Mouse (Mus musculus): ENCODE data around the gene Slc41a2.
A peak's percentile ranks its signal among the peaks of the same experiment; 100 is the strongest.
"Not testable (repeated sequence)": the region's sequence is repeated elsewhere in the genome, so short reads cannot be mapped to it uniquely, and the experiment has no call there.

Gene Slc41a2

DNA sequence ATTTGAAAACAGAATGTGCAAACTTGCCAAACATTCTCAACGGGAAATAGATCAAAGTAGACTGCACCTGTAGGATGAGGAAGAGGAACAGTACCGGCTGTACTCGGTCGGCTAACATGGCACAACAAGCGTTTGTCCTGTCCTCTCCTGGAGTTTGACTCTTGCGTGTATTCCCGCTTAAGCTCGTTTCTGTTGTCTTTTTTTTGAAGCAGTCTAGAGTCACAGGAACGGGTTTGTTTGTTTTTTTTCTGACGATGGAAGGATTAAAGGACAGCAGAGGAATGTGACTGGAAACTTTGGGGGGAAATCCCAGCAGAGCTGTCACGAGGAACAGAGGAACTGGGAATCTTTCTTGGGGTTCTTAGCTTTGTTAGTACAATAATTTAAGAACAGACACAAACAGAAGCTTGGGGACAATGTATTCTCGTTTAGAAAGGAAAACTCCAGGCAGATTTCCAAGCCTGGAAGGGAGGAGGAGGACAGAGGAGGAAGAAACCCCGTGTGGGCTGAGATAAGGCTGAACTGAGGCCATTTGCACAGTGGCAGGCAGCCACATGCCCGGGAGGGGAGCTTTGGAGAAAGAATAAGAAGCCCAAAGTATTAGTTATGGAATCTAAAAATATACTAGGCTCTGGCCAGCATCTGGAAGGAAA lies 16.1 kb upstream of the Slc41a2 start:
- peak; percentile 64 for DNase-seq (ENCODE audit: low spot score)

DNA sequence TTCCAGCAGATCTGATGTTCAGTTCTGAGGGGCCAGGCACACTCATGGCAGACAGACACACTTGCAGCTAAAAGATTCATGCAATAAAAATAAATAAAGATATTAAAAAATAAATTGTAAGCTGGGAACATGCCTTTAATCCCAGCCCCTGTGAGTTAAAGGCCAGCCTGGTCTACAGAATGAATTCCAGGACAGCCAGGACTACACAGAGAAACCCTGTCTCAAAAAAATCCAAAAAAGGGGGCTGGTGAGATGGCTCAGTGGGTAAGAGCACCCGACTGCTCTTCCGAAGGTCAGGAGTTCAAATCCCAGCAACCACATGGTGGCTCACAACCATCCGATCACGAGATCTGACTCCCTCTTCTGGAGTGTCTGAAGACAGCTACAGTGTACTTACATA lies 14.1 kb upstream of the Slc41a2 start:
- DNase-seq (ENCODE audit: low spot score): not testable (repeated sequence)

GRCm38 (mm10) chr10:83350689-83351088 lies 13.0 kb upstream of the Slc41a2 start:
- DNase-seq (ENCODE audit: low spot score): no peak

DNA sequence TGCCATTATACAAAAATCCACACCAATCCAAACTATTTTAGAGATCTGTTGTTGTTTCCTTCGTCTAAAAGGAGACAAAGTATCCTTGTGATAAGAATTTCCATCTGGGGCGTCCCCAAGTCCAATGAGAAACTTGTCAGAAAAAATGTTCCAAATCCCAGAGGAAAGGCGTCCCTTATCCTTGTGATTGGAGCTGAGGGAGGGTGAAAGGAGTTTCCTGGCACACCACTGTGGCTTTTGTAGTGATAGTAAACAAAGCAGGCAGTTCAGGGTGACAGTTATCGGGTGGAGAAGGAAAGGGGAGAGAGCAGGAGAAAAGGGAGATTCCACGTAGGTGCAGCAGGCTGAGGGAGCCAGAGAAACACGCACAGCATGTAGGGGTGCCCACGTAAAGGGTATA lies 9.8 kb upstream of the Slc41a2 start:
- DNase-seq (ENCODE audit: low spot score): no peak

DNA sequence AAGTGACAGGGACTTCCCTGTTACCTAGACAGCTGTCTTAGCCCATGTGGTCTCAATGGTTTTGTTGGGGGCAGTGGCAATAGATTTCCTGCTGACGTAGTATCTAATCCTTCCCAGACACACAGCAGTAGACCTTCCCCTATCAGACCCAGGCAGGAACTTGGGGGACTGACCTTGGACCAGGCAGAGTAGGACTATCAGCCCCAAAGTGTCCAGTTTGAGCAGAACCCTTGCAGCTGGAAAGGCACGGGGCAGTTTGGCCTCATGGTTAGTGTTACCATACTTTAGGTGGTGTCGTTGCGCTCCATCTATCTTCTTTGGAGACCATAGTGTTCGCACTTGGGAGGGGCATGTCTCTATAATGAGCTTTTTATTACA lies 8.7 kb upstream of the Slc41a2 start:
- DNase-seq (ENCODE audit: low spot score): no peak

DNA sequence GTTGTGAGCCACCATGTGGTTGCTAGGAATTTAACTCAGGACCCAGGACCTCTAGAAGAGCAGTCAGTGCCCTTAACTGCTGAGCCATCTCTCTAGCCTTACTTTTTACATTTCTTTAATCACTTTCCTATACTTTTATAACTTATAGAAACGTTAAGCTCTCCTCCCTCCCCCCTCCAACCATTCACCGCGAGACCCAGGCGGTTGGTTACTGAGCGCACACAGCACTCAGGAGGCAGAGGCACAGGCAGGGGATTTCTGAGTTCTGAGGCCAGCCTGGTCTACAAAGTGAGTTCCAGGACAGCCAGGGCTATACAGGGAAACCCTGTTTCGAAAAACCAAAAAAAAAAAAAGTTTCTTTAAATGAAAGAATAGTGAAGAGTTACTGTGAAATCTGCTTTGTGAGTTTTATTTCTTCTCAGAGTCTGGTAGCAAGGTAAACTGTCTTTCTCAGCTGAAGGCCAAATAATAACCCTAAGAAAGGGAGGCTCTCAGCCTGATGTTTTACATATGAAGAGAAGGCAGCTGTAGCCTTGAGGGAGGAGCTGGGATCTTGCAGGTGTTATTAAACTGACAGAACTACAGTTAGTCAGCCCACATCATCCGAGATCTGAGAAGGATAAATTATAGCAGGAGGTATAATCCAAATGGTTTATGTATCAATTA lies 8.1 kb upstream of the Slc41a2 start:
- no peak for DNase-seq (ENCODE audit: low spot score)

DNA sequence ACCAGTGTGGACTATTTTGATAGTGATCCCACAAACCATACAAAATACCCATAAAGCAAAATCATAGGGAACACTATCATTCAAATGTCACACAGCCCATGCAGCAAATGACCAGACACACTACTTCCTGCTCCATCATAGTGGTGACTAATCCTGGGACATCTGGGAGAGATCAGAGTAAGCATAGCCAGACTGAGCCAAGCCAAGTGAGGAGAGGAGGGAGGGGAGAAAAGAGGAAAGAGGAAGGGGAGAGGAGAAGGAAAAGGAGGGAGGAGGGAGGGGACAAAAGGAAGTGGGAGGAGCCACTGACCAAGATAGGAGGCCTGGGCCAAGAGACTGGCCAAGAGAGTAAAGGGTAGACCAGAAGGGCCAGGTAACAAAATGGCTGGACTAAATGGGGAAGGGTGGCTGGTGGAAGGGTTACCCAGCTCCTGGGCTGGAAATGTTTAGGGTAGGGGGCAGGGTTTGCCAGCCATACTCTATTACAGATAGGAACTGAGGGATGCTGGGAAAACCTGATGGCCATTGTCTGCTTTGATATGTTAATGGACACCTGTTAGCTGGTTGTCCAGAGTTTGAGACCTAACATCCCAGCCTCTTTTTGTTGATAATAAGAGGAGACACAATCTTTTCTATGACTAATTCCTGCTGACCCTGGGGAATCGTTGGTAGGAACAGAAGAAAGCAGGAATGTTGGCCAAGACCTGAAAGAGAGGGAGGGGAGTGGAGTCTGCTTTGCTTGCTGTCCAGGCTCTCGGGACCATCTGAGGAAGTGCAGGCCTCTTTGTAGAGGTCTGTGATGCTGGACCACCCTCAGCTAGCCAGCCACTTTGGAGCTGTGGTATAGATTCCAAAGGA lies 6.4 kb upstream of the Slc41a2 start:
- no peak for DNase-seq (ENCODE audit: low spot score)

GRCm38 (mm10) chr10:83343171-83343570 lies 5.5 kb upstream of the Slc41a2 start:
- no peak for DNase-seq (ENCODE audit: low spot score)

GRCm38 (mm10) chr10:83341226-83341625 lies 3.5 kb upstream of the Slc41a2 start:
- DNase-seq (ENCODE audit: low spot score): no peak

- no peak for DNase-seq (ENCODE audit: low spot score)
Observed at GRCm38 (mm10) chr10:83337971-83338598, 403 bp upstream of the Slc41a2 start.

GRCm38 (mm10) chr10:83336336-83336735 lies 1.3 kb downstream of the Slc41a2 start:
- no peak for DNase-seq (ENCODE audit: low spot score)

- no peak for DNase-seq (ENCODE audit: low spot score)
Observed at GRCm38 (mm10) chr10:83332581-83332980, 5.1 kb downstream of the Slc41a2 start.

DNA sequence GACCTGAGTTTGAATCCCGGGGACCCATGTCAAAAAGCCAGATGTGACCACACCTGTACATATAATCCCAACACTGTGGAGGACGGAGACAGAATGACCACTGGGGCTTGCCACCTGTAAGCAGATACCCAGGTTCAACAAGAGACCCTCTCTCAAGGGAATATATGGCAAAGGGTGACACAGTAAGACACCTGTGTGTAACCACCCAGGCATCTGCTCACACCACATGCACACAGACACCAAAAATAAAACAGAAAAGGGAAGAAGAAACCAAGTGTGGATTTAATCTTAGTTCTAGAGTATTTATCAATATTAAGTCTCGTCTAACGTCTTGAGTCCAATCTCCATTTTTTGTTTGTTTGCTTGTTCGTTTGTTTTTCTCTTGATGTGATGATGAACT lies 5.9 kb downstream of the Slc41a2 start:
- DNase-seq (ENCODE audit: low spot score): no peak

DNA sequence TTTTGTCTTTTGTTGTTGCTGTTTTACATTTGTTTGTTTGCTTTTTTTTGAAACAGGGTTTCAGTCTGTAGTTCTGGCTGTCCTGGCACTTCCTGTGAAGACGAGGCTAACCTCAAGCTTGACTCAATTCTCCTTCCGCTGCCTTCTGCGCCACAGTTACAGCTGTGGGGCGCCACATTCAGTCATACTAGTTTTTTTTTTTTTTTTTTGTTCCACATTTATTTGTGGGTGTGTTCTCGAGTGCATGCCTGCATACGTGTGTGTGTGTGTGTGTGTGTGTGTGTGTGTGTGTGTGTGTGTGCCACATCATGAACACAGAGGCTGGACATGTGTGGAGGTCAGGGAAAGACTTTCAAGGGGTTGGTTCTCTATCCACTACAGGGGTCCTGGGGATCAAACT lies 7.3 kb downstream of the Slc41a2 start:
- DNase-seq (ENCODE audit: low spot score): no peak

DNA sequence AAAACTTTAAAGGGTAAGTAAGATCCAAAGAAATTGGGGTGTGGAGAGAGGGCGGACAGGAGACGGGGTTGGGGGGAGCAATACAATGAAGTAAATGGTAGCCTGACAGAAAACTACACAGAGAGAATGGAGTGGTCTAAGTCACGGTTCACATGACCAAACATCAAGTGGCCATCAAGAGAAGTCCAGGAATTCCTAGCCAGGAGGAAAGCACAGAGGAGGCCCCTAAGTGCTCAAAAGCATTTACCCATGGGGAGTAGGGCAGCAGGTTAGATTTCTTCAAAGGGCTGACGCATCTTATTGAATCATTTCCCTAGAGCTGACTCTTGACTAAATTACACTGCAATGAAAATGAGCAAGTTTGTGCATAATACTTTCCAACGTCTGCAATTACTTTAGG lies 8.9 kb downstream of the Slc41a2 start:
- DNase-seq (ENCODE audit: low spot score): no peak

GRCm38 (mm10) chr10:83326648-83327285 lies 10.9 kb downstream of the Slc41a2 start:
- DNase-seq (ENCODE audit: low spot score): no peak

DNA sequence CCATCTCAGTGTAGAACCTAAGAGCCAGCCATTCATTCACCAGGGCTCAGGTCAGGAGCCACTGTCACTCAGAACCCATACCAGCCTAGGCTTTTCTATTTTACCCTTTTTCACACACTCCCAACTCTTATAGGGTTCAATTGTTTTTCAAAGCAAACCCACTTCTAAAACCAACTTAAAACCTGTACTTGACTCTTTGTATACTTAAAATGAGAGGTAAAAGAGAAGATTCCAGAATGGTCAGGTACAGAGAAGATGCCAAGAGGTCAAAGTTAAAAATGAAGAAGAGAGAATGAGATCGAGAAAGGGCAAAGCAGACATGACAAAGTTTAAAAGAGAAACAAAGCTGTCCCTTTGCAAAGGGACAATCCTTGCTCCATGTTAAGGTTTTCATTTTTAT lies 11.8 kb downstream of the Slc41a2 start:
- DNase-seq (ENCODE audit: low spot score): no peak

DNA sequence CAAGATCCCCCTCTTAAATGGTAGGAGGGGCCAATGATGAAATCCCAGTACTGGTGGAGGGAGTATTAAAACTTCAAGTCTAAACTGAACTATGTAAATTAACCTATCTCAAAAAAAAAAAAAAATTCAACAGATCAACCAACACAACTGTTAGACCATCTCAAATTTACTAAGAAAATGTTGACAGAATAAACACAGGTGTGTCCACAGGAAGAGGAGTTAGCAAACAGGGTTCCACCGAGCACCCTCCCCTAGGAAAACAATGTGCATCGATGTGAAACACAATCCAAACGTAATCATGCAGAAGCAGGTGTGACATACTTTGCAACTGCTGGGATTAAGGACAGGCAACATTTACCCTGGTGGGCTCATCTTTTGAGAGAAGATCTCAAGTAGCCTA lies 12.8 kb downstream of the Slc41a2 start:
- no peak for DNase-seq (ENCODE audit: low spot score)

DNA sequence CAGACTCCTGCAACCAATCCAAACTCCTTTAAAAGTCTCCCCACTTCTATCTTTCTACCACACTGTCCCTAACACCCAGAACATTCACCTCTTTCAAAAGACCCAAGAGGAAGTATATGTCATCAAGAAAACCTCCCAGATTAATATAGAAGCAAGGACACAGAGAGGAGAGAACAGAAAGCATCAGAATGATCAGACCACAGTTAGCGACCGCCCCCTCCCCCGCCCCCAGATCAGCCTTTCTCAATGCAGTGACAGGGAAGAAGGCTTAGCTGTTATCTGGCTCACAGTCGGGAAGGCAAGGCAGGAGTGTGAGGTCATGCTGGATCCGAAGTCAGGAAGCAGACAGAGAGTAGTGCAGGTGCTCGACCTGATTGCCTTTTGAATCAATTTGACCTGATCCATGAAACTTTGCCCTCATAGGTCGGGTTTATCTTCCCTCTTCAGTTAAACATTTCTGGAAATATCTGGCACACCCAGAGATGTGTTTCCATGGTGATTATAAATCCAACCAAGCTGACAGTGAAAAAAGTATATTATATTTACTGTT lies 15.1 kb downstream of the Slc41a2 start:
- DNase-seq (ENCODE audit: low spot score): no peak

DNA sequence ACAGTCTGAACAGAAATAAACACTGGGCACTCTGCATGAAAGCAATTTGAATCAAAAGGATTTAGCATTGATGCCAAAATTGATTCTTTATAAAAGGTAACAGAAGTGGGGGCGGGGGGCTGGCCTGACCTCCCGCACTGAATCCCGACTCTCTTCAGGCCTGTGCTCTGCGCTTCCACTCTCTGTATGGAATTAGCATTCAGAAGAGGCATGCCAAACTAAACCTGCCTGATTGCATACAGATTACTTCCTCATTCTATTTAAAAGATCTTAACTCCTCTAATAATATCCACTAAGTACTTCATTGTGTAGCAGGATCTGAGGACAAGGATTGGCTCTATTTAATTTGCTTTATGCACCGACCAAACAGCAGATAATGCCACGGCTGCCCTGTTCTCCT lies 16.2 kb downstream of the Slc41a2 start:
- DNase-seq (ENCODE audit: low spot score): no peak

DNA sequence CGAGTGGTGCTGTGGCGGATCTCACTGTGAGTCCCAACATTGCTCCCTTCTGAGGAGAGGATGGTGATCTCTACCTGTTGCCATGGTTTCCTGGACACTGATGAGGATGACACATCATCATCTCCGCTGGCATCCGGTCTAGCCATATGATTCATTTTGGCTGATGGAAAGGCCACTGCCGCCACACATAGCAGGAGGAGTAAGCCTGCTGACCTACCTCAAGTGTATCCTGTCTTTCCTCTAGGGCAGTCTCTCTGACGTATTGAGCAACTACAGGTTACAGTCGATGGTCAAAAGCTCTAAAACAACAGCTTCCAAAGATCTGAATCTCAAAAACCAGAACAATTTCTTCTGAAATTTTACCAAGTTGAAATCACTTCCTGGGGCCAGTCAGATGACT lies 16.8 kb downstream of the Slc41a2 start:
- no peak for DNase-seq (ENCODE audit: low spot score)

DNA sequence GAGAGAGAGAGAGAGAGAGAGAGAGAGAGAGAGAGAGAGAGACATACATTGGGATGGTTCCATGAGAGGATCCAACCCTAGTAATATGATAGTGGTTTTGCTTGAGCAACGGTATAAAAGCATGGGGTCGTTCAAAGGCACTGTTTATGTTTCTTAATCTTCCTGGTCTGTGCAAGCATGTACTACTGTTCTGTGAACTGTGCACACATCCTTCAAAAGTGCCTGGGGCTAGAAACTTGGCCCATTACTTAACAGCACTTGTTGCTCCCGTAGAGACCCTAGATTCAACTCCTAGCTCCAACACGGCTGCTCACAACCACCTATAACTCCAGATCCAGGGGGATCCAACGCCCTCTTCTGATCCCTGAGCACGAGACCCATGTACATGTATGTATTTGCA lies 17.3 kb downstream of the Slc41a2 start:
- no peak for DNase-seq (ENCODE audit: low spot score)

All from urinary bladder, postnatal 14 days (tissue).